Mouse (Mus musculus): ENCODE data around the gene Gse1.

GRCm38 (mm10) chr8:120250750-120251410, 22.6 kb downstream of the Gse1 start:
- TF ChIP-seq CTCF (IDR thresholded peaks at IDR 0.05; ENCODE audit: control insufficient read depth, insufficient read depth, low read length) (no peak), POLR2A (IDR thresholded peaks at IDR 0.05; ENCODE audit: borderline replicate concordance, control insufficient read depth, low read depth, low read length) (no peak)
